Mouse (Mus musculus) heart, adult 8-10 months (tissue): Measurements from ENCODE around the gene Gm20715. TPM values are rescaled to one million over a fixed set of nuclear protein-coding genes. Genes with fewer than 3 reads are reported as not detected.
"Not testable (repeated sequence)": the region's sequence is repeated elsewhere in the genome, so short reads cannot be mapped to it uniquely, and the experiment has no call there.

Experiments used
- DNase-seq: peaks from one replicate; pipeline ENCODE4 v3.0.0; 2022; ENCODE audit warnings: low spot score
- total RNA-seq, 4 experiments: library from RNA; stranded (reverse); gene quantifications; 2 replicates each; pipeline ENCODE4 v1.2.4; 2022

Gm20715 gene
- total RNA-seq, 4 experiments from 2014 or later = not detected

- DNase-seq = no peak
Measured at GRCm38 (mm10) chr7:6429381-6429780, 19.3 kb downstream of the Gm20715 start.

- peak; percentile 10 for DNase-seq
Measured at GRCm38 (mm10) chr7:6430342-6430741, 20.3 kb downstream of the Gm20715 start.

GRCm38 (mm10) chr7:6438388-6438787, 28.3 kb downstream of the Gm20715 start, which contains the start of gene Olfr1344:
Gene Olfr1344 (plus strand): TSS chr7:6438688.
- DNase-seq = no peak

GRCm38 (mm10) chr7:6441173-6441572, 31.1 kb downstream of the Gm20715 start:
- DNase-seq = no peak

GRCm38 (mm10) chr7:6447771-6448170, 37.7 kb downstream of the Gm20715 start:
- no peak for DNase-seq

- no peak for DNase-seq
Measured at GRCm38 (mm10) chr7:6455868-6456267, 45.8 kb downstream of the Gm20715 start, which contains the start of gene Olfr1336. Gene Olfr1336 (plus strand): TSS chr7:6456168.

- DNase-seq = no peak
Measured at GRCm38 (mm10) chr7:6456399-6456798, 46.3 kb downstream of the Gm20715 start.

GRCm38 (mm10) chr7:6466951-6467350, 56.9 kb downstream of the Gm20715 start, which contains the start of gene Olfr1346:
Gene Olfr1346 (plus strand): TSS chr7:6467101.
- DNase-seq = no peak

- DNase-seq = not testable (repeated sequence)
Measured at GRCm38 (mm10) chr7:6477633-6478032, 67.6 kb downstream of the Gm20715 start.

- no peak for DNase-seq
Measured at GRCm38 (mm10) chr7:6486841-6487240, 76.8 kb downstream of the Gm20715 start, which contains the start of gene Olfr5. Gene Olfr5 (minus strand): TSS chr7:6486941.

Other genes starting within 250 kb of the Gm20715 start
- gene Zfp444, start 238.1 kb upstream of the Gm20715 start, total RNA-seq = 10 to 100 TPM in 2 of 4 experiments, 1 to 10 TPM in 2; 7.0 to 10.3 (median 9.9) TPM
- not detected for gene Galp, start 213.2 kb upstream of the Gm20715 start, total RNA-seq
- gene Zscan5b, start 188.0 kb upstream of the Gm20715 start, total RNA-seq = not detected
- gene Epp13, start 157.6 kb upstream of the Gm20715 start, total RNA-seq = not detected
- gene Zfp667, start 123.7 kb upstream of the Gm20715 start, total RNA-seq = 1 to 10 TPM; 2.9 to 4.9 (median 4.2) TPM
- gene Zfp583, start 79.0 kb upstream of the Gm20715 start, total RNA-seq = 1 to 10 TPM; 1.7 to 3.2 (median 1.9) TPM
- under 1 TPM; 0.17 to 0.44 (median 0.32) TPM for gene Gm3854, start 66.5 kb upstream of the Gm20715 start, total RNA-seq
- 1 to 10 TPM; 2.2 to 3.8 (median 2.9) TPM for gene Zfp78, start 47.0 kb upstream of the Gm20715 start, total RNA-seq
- gene Zfp28, start 27.0 kb upstream of the Gm20715 start, total RNA-seq = 1 to 10 TPM; 2.2 to 5.0 (median 3.2) TPM
- gene Smim17, start 11.6 kb upstream of the Gm20715 start, total RNA-seq = not detected
- gene Olfr1344, start 28.4 kb downstream of the Gm20715 start, total RNA-seq = not detected
- not detected for gene Olfr1336, start 45.9 kb downstream of the Gm20715 start, total RNA-seq
- not detected for gene Olfr1346, start 56.8 kb downstream of the Gm20715 start, total RNA-seq
- gene Olfr5, start 76.7 kb downstream of the Gm20715 start, total RNA-seq = not detected
- not detected for gene Olfr1347, start 89.5 kb downstream of the Gm20715 start, total RNA-seq
- gene Olfr1348, start 98.5 kb downstream of the Gm20715 start, total RNA-seq = not detected
- gene Olfr1349, start 112.7 kb downstream of the Gm20715 start, total RNA-seq = not detected
- not detected for gene Olfr1350, start 154.6 kb downstream of the Gm20715 start, total RNA-seq